Mouse (Mus musculus) gastrocnemius, adult 8-10 months (tissue): ENCODE data around the gene Fam126a. TPM values are rescaled to one million over a fixed set of nuclear protein-coding genes. Genes with fewer than 3 reads are reported as not detected.

Source experiments
- DNase-seq, 2 experiments: peaks; one replicate each; pipeline ENCODE4 v3.0.0; 2022; ENCODE audit warnings: low spot score in 2 of 2
- total RNA-seq, 4 experiments: library from RNA; stranded (reverse); gene quantifications; 2 replicates each; pipeline ENCODE4 v1.2.4; 2022

Gene Fam126a
- total RNA-seq: 1 to 10 TPM; 4.1 to 5.9 (median 4.7) TPM

- DNase-seq: peak; percentile 90 to 93
Measured at GRCm38 (mm10) chr5:24030579-24030969, at the start of gene Fam126a. Gene Fam126a, minus strand, starts transcription at chr5:24030690.

- no peak for DNase-seq
Measured at GRCm38 (mm10) chr5:24078420-24079179, 48.1 kb upstream of the Fam126a start.

GRCm38 (mm10) chr5:24077739-24078306, 47.3 kb upstream of the Fam126a start:
- DNase-seq: no peak

- DNase-seq: peak; percentile 41 to 46
Measured at GRCm38 (mm10) chr5:24076986-24077718, 46.7 kb upstream of the Fam126a start.

- DNase-seq: no peak
Measured at GRCm38 (mm10) chr5:24072031-24072430, 41.5 kb upstream of the Fam126a start.

GRCm38 (mm10) chr5:24068955-24069354, 38.5 kb upstream of the Fam126a start:
- DNase-seq: no peak

- no peak for DNase-seq
Measured at GRCm38 (mm10) chr5:24063545-24063944, 33.1 kb upstream of the Fam126a start.

GRCm38 (mm10) chr5:24063034-24063433, 32.5 kb upstream of the Fam126a start:
- DNase-seq: no peak

- no peak for DNase-seq
Measured at GRCm38 (mm10) chr5:24060949-24061348, 30.5 kb upstream of the Fam126a start.

GRCm38 (mm10) chr5:24057592-24057991, 27.1 kb upstream of the Fam126a start:
- DNase-seq: no peak

GRCm38 (mm10) chr5:24056865-24057264, 26.4 kb upstream of the Fam126a start:
- no peak for DNase-seq

GRCm38 (mm10) chr5:24054382-24054781, 23.9 kb upstream of the Fam126a start:
- no peak for DNase-seq

- no peak for DNase-seq
Measured at GRCm38 (mm10) chr5:24053245-24054190, 23.0 kb upstream of the Fam126a start.

- DNase-seq: no peak
Measured at GRCm38 (mm10) chr5:24051755-24052675, 21.5 kb upstream of the Fam126a start.

GRCm38 (mm10) chr5:24047821-24048220, 17.3 kb upstream of the Fam126a start:
- DNase-seq: no peak

GRCm38 (mm10) chr5:24047001-24047400, 16.5 kb upstream of the Fam126a start:
- no peak for DNase-seq

- DNase-seq: no peak
Measured at GRCm38 (mm10) chr5:24045998-24046631, 15.6 kb upstream of the Fam126a start.

- no peak for DNase-seq
Measured at GRCm38 (mm10) chr5:24044387-24044786, 13.9 kb upstream of the Fam126a start.

GRCm38 (mm10) chr5:24043367-24043766, 12.9 kb upstream of the Fam126a start:
- no peak for DNase-seq
